8 mouse cellular contexts compared by ENCODE assay signal in the genomic region with DNA sequence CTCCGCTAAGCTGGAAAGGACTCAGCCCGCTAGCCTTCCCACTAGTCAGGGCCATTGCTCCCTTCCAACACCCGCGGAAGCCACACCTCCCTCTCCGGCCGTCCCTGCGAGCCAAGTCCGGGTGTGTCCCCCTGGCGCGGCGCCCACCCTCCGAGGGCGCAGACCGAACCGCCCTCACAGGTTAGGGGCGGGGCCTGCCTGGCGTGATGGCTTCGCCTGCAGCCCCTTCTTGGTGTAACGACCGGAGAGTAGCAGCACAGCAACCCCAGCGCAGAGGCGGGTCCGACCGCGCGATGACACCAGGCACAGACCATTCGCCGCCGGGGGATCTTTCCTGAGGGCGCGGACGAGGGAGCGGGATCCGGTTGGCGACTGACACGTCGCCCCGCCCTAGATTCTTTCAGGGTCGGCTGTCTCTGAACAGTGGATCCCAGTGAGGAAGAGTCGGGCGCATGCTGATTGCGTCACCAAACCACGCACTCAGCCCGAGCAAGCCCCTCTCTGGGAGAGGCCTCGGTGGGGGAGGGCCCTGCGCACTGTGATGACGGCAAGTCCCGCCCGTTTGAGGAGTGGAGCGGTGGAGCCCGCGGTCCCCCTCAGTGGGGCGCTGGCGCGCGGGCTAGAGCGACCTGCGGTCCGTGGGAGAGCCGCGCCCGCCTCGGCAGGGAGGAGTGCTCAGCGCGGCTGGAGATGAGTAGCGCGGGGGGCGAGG. TPM values are rescaled to one million over a fixed set of nuclear protein-coding genes. Genes with fewer than 3 reads are reported as not detected.
DNase-seq lines count a peak whose midpoint lies in the region; ATAC-seq and TF ChIP-seq lines count a peak whose summit lies in the region.

Esyt2 (plus strand) TSS at position 544 of the 712 bp plus-strand sequence.

- no peaks in the 10 kb centered on the region for H3K36me3 ChIP-seq in embryonic facial prominence, embryonic 13.5 days
- no peaks in the 10 kb centered on the region for H3K36me3 ChIP-seq in kidney, adult 2 months (ENCODE audit: control insufficient read depth, insufficient read depth, low read length)
- no peaks in the 10 kb centered on the region for H3K36me3 ChIP-seq in limb, embryonic 12.5 days
- no peaks in the 10 kb centered on the region for H3K36me3 ChIP-seq in midbrain, embryonic 15.5 days (replicated peaks)
- H3K36me3 ChIP-seq in spleen, adult 2 months (ENCODE audit: control insufficient read depth, insufficient read depth, low read length) = no peaks in the 10 kb centered on the region

- H3K27ac ChIP-seq in embryonic facial prominence, embryonic 13.5 days = peak within 1 kb of the TSS; percentile 97
- H3K27ac ChIP-seq in kidney, adult 2 months (ENCODE audit: insufficient read depth, low read depth, low read length) = peak within 1 kb of the TSS; percentile 95
- H3K27ac ChIP-seq in limb, embryonic 12.5 days = peak within 1 kb of the TSS; percentile 97
- peak within 1 kb of the TSS; percentile 99 for H3K27ac ChIP-seq in midbrain, embryonic 15.5 days
- peak within 1 kb of the TSS; percentile 89 for H3K27ac ChIP-seq in spleen, adult 2 months (ENCODE audit: insufficient read depth, low read length)

- peak; percentile 24; the same call in 1 of the 2 replicates for TF ChIP-seq CTCF in kidney, adult 2 months (conservative IDR thresholded peaks at IDR 0.05; ENCODE audit: insufficient read depth, insufficient read length, low read depth, low read length)
- TF ChIP-seq CTCF in spleen, adult 2 months (IDR thresholded peaks at IDR 0.05; ENCODE audit: extremely low read depth, insufficient read depth, insufficient read length, insufficient replicate concordance) = peak; percentile 27; the same call in 1 of the 2 replicates

- no peaks in the 10 kb centered on the region for H3K9me3 ChIP-seq in embryonic facial prominence, embryonic 13.5 days
- H3K9me3 ChIP-seq in limb, embryonic 12.5 days = no peaks in the 10 kb centered on the region
- no peaks in the 10 kb centered on the region for H3K9me3 ChIP-seq in midbrain, embryonic 15.5 days

- H3K4me3 ChIP-seq in embryonic facial prominence, embryonic 13.5 days = peak within 1 kb of the TSS; percentile 94
- peak within 1 kb of the TSS; percentile 85 for H3K4me3 ChIP-seq in kidney, adult 2 months (ENCODE audit: insufficient read depth, low read depth, low read length)
- peak within 1 kb of the TSS; percentile 88 for H3K4me3 ChIP-seq in limb, embryonic 12.5 days (replicated peaks)
- H3K4me3 ChIP-seq in midbrain, embryonic 15.5 days = peak within 1 kb of the TSS; percentile 80
- H3K4me3 ChIP-seq in spleen, adult 2 months (ENCODE audit: extremely low read depth, insufficient read depth, insufficient read length) = peak within 1 kb of the TSS; percentile 73

- peak; percentile 99 for DNase-seq in 3134 (ENCODE audit: extremely low read depth, insufficient read length, low spot score)
- DNase-seq in adrenal gland, postnatal 36 days = peak; percentile 100
- DNase-seq in heart, adult 18-20 months = peak; percentile 100
- peak; percentile 100 for DNase-seq in kidney, adult 2 months
- DNase-seq in spleen, adult 2 months (ENCODE audit: low read depth in 1 of 2, low spot score in 2 of 2) = peak; percentile 95 to 100

- peak within 1 kb of the TSS; percentile 96 for H3K9ac ChIP-seq in embryonic facial prominence, embryonic 13.5 days
- H3K9ac ChIP-seq in limb, embryonic 12.5 days (replicated peaks) = peak within 1 kb of the TSS; percentile 94
- peak within 1 kb of the TSS; percentile 89 for H3K9ac ChIP-seq in midbrain, embryonic 15.5 days

- peak; percentile 98 for ATAC-seq in embryonic facial prominence, embryonic 13.5 days (ENCODE audit: insufficient number of reproducible peaks, insufficient read depth, low FRiP score, low TSS enrichment, low read depth)
- peak; percentile 98 for ATAC-seq in limb, embryonic 12.5 days (ENCODE audit: insufficient number of reproducible peaks, insufficient read depth, low FRiP score, low TSS enrichment, low read depth)
- ATAC-seq in midbrain, embryonic 15.5 days (replicated peaks) = peak; percentile 97

- no peaks in the 10 kb centered on the region for H3K27me3 ChIP-seq in embryonic facial prominence, embryonic 13.5 days
- no peaks in the 10 kb centered on the region for H3K27me3 ChIP-seq in kidney, adult 2 months (replicated peaks; ENCODE audit: control insufficient read depth, insufficient read depth, low read length)
- H3K27me3 ChIP-seq in limb, embryonic 12.5 days = no peaks in the 10 kb centered on the region
- no peaks in the 10 kb centered on the region for H3K27me3 ChIP-seq in midbrain, embryonic 15.5 days (replicated peaks)
- H3K27me3 ChIP-seq in spleen, adult 2 months (ENCODE audit: control insufficient read depth, insufficient read depth, low read length) = no peaks in the 10 kb centered on the region

- peaks cover 10% of the 10 kb centered on the region for H3K4me1 ChIP-seq in embryonic facial prominence, embryonic 13.5 days
- H3K4me1 ChIP-seq in kidney, adult 2 months (ENCODE audit: control insufficient read depth, insufficient read depth, low read length) = peaks cover 3% of the 10 kb centered on the region; the same call in 1 of the 2 replicates
- 0 out of 2 replicates have a peak, but pooled peaks cover 6% of the 10 kb centered on the region for H3K4me1 ChIP-seq in limb, embryonic 12.5 days (replicated peaks)
- peaks cover 11% of the 10 kb centered on the region for H3K4me1 ChIP-seq in midbrain, embryonic 15.5 days
- 0 out of 2 replicates have a peak, but pooled peaks cover 2% of the 10 kb centered on the region for H3K4me1 ChIP-seq in spleen, adult 2 months (ENCODE audit: control insufficient read depth, insufficient read depth, insufficient read length)

- under 1% methylated on average over 68 of the region's 68 CpGs for WGBS in embryonic facial prominence, embryonic 13.5 days
- WGBS in kidney, adult 2 months = under 1% methylated on average over 68 of the region's 68 CpGs
- WGBS in limb, embryonic 12.5 days = under 1% methylated on average over 67 of the region's 68 CpGs
- 0% methylated on average over 59 of the region's 68 CpGs for WGBS in midbrain, embryonic 15.5 days
- WGBS in spleen, adult 2 months = under 1% methylated on average over 68 of the region's 68 CpGs

- H3K4me2 ChIP-seq in embryonic facial prominence, embryonic 13.5 days = peak within 1 kb of the TSS; percentile 99
- H3K4me2 ChIP-seq in limb, embryonic 12.5 days = peak within 1 kb of the TSS; percentile 96
- H3K4me2 ChIP-seq in midbrain, embryonic 15.5 days = peak within 1 kb of the TSS; percentile 87

- peak; percentile 79 for TF ChIP-seq POLR2A in kidney, adult 2 months (IDR thresholded peaks at IDR 0.05; ENCODE audit: low read depth, low read length)
- TF ChIP-seq POLR2A in spleen, adult 2 months (IDR thresholded peaks at IDR 0.05; ENCODE audit: low read depth, low read length) = peak; percentile 97

RNA-seq across cellular contexts. Expression of gene Esyt2, which starts in this region (rescaled TPM):
- 10 to 100 TPM; 58.3 to 64.6 TPM for total RNA-seq in adrenal gland, postnatal 36 days (2021)
- 17.1 and 20.7 TPM in 2 replicates for polyA plus RNA-seq in embryonic facial prominence, embryonic 13.5 days (2015; fragmentation: Nextera tagmentation; extraction: Ambion mirVana)
- 10 to 100 TPM; 23.7 to 31.8 TPM for total RNA-seq in heart, adult 18-20 months (2021)
- 6.8 and 8.8 TPM in 2 replicates for polyA plus RNA-seq in kidney, adult 2 months (2012; rRNA removed)
- 19.0 and 21.3 TPM in 2 replicates for polyA plus RNA-seq in limb, embryonic 12.5 days (2016; fragmentation: Nextera tagmentation; extraction: Ambion mirVana)
- 11.4 and 12.1 TPM in 2 replicates for polyA plus RNA-seq in midbrain, embryonic 15.5 days (2015; fragmentation: Nextera tagmentation; extraction: Ambion mirVana)
- polyA plus RNA-seq in spleen, adult 2 months (2012; rRNA removed) = 7.6 and 8.8 TPM in 2 replicates

Comparison
In these comparisons a context has a peak if more than half of its experiments do, and no peak if none do; other contexts are left out.
1. Peak in every context shown above with its lines: DNase-seq, ATAC-seq, H3K4me3 ChIP-seq and H3K27ac ChIP-seq.